Mouse (Mus musculus) heart, postnatal 14 days (tissue): ENCODE data around the gene Wdr59. TPM values are rescaled to one million over a fixed set of nuclear protein-coding genes. Genes with fewer than 3 reads are reported as not detected.
"Not testable (repeated sequence)": the region's sequence is repeated elsewhere in the genome, so short reads cannot be mapped to it uniquely, and the experiment has no call there.

Experiments used
- DNase-seq, 2 experiments: peaks; one replicate each; pipeline ENCODE4 v3.0.0; 2021 to 2022
- intact Hi-C: fragments of 180-260 bp; cut with DNase I; formaldehyde crosslinking; loops from one replicate; pipeline ENCODE4 v1.15.1; 2025
- total RNA-seq, 2 experiments: library from RNA; stranded (reverse); gene quantifications; 2 replicates each; pipeline ENCODE4 v1.2.3; 2021

Wdr59 gene
- total RNA-seq, 2 experiments from 2014 or later: 7.8 to 10.3 TPM

DNA sequence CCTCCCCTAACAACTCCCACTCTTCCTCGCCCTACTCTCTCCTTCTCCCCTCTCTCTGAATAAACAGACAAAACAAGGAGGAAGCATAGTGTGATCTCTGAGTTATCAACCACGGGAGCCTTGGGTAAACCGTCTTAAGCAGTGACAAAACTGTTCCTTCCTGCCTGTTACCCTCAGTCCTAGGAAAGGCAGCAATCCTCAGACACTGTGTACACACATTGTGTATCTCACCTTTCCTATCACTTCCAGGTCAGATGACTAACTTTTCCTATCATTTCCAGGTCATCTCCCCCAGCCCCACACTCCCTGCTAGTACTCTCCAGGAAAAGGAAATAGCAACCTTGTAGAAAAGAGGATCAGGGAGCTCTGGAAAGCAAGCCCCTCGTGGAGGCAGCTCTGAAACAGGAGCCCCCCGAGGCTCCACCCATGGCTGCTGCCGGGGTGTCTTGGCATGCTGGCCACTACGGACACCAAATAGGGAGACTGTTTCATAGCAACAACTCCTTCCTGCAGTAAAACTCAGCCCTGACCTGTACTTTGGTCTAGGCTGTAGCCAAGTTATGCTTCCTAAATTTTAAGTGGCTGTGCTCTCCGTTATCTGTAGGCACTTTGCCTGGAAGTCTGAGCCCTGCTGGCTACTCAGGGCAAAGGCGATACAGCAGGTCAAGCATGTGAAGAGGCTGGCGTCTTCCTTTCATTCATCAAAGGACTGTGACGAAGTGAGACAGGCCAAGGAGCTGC lies 20.0 kb downstream of the Wdr59 start:
- peak in 1 of 2 experiments; percentile 37 for DNase-seq
- intact Hi-C loops: no loop called here

DNA sequence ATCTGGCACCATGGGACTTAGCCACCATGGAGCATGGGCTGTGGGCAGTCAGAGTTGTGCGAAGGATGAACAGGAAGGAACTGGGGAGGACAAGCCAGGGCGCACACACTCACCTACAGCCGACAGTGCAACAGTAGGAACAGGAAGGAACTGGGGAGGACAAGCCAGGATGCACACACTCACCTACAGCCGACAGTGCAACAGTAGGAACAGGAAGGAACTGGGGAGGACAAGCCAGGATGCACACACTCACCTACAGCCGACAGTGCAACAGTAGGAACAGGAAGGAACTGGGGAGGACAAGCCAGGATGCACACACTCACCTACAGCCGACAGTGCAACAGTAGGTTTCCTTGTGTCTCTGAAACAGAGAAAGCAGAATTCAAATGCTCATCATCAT lies 23.6 kb downstream of the Wdr59 start:
- intact Hi-C loops, DNase-seq: not testable (repeated sequence)

DNA sequence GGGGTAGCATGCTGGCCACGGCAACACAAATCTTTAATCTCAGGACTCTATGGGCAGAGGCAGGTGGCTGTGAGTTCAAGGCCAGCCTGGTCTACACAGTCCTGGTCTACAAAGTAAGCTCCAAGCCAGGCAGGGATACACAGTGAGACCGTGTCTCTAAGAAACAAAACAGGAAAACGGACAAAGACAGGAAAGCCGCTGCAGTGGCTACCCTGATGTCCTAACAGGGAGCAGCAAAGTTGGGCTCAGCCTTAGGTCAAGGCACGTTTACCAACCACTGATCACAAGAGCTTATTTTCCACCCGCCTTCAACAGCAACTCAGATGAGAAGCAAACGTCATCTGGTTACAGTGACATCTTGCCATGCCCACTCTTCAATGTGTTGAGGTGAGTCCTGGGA lies 25.6 kb downstream of the Wdr59 start:
- intact Hi-C loops: no loop called here
- DNase-seq: no peak

DNA sequence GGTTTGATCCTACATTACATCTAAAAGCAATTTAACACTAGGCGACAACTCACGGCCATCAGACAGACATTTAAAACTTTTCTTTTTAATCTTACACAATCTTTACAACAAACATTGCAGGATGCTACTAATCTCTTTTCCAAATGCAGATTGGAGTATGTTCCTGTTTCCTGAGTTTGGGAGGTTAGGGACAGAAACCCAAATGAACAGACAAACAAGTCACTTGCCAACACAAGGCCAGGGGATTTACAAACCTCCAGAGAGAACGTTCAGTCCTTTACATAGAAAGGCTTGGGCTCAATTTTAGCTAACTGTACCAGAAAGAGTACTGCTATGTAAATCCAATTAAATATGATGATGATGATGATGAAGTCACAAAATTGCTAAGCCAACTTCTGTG lies 28.7 kb downstream of the Wdr59 start:
- intact Hi-C loops: no loop called here
- no peak for DNase-seq

DNA sequence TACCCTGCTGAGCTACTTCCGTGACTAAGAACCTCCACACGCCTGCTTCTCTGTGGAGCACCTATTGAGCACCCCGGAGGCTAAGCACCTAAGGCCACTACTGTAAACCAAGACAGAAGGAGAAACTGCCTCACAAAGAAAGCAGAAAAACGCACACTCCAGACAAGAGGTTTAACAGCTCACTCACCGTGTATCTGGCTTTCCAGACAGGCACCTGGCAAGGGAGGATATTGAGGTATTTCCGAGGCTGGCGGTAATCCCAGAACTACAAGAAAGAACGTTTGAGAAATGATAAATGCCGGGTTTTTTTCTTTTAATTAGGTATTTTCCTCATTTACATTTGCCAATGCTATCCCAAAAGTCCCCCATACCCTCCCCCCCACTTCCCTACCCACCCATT lies 29.4 kb downstream of the Wdr59 start:
- intact Hi-C loops: no loop called here
- peak in 1 of 2 experiments; percentile 28 for DNase-seq

DNA sequence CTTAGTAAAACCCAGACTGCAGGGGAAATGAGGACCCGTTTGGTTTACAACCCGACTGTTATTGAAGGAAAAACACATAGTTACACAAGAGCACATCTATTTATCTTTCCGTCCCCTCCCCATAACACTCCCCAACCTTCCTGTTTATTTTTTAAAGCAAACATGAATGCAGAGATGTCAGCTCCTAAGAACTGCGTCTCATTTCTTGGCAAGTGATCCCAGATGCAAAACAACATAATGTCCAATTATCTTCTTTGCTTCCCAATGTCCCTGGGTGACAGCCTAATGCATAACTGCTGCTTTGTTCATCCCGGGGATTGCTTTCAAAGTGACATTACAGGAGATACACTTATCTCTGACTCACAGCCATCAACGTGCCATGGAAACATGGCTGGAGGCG lies 30.7 kb downstream of the Wdr59 start:
- DNase-seq: no peak
- intact Hi-C loops: no loop called here

DNA sequence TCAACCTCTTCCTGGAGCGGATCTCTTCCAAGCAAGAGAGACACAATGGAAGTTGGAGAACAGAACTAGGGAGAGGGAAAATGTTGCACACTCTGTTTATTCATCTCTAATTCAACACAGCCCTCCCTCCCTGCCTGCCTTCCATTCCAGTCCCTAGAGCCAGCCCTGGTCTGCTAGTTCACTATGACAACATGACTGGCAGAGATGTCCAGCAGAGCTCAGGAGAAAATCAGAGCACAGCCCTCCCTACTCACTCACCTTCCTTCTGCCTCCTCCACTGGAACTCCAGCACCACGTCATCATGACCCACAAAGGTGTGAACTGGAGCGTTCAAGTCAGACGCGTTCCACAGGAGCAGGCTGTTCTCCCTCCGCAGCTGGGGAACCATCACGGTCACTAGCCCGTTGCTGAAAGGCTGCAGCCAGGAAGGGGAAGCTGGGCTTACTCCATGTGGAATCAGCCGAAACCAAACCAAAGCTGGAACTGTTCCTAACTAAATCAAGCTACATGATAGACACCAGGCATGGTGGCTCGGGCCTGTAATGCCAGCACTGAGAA lies 31.8 kb downstream of the Wdr59 start:
- DNase-seq: no peak
- intact Hi-C loops: no loop called here

DNA sequence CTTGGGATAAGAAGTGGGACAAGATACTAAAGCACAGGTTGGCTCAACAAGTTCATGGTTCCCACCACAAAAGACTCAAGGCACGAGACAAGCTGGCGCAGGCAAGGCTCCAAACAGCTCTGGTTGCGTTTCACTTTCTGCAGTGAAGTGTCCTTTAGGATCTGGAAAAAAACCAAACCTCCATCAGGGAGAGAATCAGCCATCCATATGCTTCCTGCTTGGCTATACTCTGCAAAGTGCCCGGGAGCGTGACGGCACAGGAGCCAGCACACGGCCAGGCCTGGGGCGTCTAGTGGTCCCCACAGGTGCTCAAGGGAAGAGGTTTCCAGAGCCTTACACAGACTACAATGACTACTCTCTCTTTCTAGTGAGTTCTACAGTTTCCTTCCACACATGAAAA lies 41.2 kb downstream of the Wdr59 start:
- intact Hi-C loops: loop anchor here (5.0 kb wide), 1 partner anchor 37 kb away; no protein-coding TSS in a partner anchor

DNA sequence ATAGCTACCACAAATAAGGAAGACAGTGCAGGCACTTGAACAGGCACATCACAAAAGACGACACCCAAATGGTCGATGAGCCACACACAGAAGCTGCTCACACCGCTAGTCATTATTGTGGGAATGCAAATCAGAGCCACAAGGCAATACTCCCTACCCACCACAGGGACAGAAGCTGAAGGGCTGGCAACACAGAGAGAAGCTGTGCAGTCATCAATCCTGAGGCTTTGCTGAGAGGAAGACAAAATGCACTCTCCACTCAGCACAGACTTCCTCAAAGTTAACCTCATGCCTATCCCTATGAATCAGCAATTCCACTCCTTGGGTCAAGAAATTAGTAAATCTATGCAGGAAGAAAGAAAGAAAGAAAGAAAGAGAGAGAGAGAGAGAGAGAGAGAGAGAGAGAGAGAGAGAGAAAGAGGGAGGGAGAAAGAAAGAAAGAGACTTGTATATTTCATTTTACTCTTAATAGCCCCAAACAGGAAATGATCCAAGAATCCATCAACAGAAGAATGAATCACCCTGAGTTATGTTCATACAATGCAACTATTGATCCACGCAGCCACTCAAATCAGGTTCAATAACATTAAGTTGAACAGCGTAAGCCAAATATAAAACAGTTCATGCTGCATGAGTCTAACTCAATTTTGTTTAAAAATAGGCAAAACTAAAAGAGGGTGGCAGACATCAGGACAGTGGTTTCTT lies 44.0 kb downstream of the Wdr59 start:
- intact Hi-C loops: no loop called here
- DNase-seq: no peak

More for the DNA sequence above, 41.2 kb downstream of the Wdr59 start:
- no peak for DNase-seq

DNA sequence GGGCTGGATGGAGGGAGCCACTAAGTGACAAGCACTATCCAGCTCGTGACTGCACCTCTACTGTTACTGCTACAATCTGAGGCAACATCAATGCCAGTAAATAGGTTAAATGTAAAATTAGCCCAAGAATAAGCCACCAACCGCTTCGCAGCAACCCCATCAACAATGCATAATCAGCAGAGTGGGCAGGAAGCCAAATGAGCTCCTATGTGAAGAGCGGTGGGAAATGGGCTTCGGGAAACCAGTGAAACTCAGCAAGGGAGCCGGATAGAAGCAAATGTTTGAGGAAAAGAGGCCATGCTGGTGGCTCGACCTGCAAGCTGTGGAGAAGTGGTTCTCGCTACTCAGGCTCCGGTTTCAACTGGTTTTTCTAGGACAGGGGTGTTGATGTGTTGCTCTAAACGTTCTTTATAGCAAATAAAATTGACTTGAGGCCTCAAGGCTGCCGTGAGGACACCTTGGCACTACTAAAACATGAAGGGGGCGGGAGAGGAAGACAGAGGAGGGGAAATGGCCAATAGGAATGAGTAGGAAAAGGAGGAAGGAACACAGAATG lies 50.3 kb downstream of the Wdr59 start:
- intact Hi-C loops: no loop called here
- DNase-seq: peak; percentile 15 to 17

DNA sequence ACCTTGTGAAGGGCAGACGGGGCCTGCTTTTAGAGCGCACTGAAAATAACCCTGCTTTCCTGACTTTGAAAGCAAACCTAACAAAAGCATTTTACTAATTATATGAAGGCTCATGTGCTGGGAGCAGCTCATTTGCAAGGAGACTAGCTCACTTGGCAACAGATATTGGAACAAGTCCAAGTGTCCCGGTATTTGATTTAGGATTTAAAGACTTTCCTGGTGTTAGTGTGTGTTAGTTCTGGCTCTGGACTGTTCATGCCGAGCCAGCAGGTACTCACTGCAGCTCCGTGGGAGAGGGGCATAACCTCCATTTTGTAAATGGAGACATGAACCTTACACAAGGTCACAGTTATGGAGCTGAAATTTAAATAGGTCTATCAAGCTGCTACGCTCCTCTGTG lies 52.9 kb downstream of the Wdr59 start:
- intact Hi-C loops: loop anchor here (5.0 kb wide), 1 partner anchor 158 kb away; no protein-coding TSS in a partner anchor
- peak in 1 of 2 experiments; percentile 22 for DNase-seq

DNA sequence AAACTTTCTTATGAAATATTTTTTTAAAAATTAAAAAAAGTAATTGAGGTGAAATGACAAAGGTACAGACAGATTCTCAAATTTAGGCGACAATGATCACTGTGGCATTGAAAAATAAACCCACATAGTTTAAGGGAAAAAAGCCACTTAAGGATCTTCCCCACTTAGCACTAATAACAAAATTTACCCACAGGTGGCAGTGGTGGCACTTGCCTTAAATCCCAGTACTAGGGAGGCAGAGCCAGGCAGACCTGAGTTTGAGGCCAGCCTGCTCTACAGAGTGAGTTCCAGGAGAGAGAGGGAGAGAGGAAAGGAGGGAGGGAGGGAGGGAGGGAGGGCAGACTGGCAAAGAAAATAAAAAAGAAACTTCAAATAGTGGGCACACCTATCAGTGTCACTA lies 56.6 kb downstream of the Wdr59 start:
- no peak for DNase-seq
- intact Hi-C loops: loop anchor here (2.0 to 5.0 kb wide), 2 partner anchors 162 to 197 kb away; no protein-coding TSS in a partner anchor

DNA sequence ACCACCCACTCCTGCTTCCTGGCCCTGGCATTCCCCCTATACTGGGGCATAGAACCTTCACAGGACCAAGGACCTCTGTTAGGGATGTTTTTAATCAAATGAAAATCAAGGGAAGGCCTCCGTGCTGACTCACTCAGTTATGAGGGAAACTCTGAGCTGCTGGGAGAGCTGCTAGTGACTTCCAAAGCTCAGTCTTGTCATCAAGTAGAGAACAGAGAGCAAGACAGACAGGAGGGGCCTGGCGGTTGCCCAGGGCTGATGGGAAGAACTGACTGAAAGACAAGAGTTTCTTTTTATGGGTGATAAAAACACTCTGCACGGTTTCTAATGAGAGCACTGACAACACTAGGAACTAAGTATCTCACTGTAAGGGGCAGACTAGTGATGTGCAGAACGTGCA lies 57.4 kb downstream of the Wdr59 start:
- DNase-seq: peak; percentile 28 to 33
- intact Hi-C loops: loop anchor here (2.0 kb wide), 1 partner anchor 198 kb away; no protein-coding TSS in a partner anchor

DNA sequence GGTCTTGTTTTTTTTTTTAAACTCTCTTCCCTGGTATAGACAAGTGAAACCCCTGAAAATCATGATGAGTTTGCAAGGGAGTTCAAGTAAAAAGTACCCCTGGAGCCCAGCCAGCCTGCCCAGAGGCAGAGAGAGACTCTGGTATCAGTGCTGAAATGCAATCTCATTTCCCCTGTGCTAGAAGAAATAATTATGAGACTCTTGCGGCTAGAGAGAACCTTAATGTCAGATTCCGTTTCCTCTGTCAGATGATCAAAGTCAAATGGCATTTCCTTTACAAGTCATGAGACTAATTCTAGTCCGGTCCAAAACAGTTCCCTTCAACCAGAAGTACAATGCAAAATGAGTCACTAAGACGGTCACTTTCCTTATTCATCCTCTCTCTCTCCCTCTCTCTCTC lies 72.2 kb downstream of the Wdr59 start:
- peak; percentile 13 to 25 for DNase-seq
- intact Hi-C loops: no loop called here

DNA sequence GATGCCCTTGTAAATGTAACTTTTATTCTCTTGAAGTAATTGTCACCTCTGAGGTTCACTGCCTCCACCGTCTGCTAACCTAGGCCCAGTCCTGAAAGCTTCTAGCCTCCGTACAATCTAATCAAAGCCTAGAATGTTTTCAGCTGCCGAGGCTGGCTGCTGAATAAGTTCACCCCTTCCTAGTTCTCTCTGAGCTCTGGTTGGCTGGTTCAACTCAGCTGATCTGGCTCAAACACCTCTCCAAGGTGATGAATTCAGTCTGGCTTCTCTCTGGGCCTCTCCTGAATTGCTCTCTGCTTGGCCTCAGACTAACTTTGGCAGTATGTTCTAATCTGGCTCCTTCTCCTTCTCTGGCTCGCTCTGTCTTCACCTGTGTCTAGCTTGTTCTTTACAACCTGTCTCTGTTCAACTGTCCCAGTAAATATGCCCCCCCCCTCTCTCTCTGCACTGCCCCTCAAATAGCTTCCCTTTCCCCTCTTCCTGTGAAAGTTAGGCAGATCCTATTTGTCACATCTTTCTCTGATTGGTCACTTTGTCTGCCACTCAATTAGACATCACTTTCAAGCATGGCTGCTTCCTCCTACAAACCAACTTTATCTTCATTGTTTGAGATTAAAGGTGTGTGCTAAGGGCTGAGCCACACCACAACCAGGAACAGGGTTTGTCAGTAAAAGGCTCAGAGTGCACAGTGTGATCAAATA lies 75.8 kb downstream of the Wdr59 start:
- DNase-seq: peak; percentile 8 to 35
- intact Hi-C loops: no loop called here

DNA sequence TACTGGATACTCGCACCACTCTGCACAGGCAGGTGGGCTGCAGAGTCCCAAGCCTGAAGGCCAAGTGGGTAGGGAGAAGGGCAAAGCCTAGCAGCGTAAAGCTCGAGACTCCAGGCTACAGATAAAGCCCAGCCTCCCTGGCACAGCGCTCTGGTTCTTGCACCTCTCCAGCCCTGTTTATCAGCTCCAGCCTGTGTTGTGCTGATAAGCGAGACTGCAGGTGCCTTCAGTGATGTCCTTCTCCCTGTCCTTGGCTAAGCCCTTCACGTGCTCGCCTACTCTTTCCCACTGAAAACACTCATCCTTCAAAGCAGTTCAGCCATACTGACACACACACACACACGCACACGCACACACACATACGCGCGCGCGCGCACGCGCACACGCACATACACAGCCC lies 76.3 kb downstream of the Wdr59 start:
- DNase-seq: peak; percentile 14 to 25
- intact Hi-C loops: no loop called here

DNA sequence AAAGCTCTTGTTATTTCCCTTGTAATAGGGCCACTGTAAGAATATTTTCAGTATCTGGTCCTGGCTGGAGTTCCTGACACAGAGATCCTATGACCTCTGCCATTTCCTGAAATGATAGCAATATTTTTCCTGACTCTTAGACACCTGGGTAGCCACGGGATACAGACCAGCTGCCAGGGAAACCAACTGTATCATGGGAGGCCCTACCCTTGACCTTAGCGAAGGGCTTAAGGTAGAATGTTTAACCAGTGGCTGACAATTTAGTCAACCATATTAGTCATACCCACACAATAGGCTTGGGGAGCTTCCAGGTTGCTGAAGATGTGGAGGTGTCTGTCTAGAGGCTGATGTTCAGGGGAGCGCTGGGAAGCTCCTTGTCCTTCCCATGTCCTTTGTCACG lies 77.6 kb downstream of the Wdr59 start:
- no peak for DNase-seq
- intact Hi-C loops: no loop called here

DNA sequence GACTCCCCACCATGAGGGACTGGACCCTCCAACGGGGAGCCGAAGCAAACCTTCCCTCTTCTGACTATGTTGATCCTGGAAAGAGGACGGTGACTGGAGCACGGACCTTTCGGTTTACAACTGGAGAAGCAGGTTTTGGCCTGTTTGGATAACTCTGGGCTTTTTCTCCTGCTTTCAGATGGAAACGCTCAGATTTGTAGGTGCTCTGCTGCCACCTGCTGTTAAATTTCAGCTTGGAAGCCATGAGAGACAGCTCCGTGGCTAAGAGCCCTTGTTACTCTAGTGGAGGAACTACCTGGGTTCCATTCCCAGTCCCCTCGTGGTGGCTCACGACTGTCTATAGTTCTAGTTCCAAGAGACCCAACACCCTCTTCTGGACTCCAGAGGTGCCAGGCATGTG lies 82.7 kb downstream of the Wdr59 start:
- DNase-seq: peak; percentile 65 to 81
- intact Hi-C loops: loop anchor here (1.0 kb wide), 1 partner anchor 96 kb away; no protein-coding TSS in a partner anchor

DNA sequence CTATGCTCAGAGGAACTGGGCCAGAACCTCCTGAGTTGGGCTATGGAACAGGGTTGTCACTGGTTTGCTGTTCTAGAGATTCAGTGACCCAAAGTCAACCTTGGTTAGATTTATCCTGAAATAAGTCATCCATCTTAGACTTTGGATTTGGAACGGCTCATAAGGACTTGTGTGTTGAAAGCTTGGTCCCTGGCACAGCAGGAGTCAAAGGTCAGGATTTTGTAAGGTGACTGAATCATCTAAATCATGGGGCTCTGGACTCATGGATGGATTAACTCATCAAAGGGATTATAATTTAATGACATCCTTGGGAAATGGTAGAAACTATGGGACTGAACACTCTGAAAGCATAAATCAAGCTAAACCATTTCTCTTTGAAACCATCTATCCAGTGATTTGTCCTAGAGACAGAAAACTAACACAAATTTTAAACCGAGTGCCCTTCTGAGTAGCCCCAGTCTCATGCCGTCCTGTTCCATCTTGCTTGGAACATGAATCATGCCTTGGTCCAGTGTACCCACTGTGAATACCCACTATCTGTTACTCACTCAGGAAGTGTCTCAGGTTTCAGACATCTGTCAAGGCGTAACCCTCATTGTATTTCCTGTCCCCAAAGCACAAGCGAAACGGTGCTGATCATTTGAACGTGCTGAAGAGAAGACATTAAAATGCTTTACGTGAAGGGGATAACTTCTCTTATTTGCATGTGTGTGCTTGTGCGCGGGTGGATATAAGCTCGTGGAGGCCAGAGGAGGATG lies 86.6 kb downstream of the Wdr59 start:
- DNase-seq: no peak
- intact Hi-C loops: no loop called here

DNA sequence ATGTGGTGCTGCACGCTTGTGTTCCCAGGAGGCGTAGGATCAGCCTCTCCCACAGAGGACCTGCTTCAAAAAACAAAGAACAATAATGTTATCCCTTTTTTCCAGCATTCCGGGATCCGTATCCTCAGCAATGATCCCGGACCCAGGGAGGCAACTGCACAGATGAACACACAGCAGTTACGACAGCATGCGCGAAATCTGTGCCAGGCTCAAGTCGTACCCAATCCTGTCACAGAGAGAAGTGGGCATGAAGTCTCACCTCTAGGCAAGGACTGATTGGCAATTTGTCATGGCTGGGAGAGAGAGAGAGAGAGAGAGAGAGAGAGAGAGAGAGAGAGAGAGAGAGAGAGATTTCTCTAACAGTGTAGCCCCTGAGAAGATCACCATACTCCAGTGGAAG lies 97.2 kb downstream of the Wdr59 start:
- DNase-seq: no peak
- intact Hi-C loops: no loop called here
